Mouse (Mus musculus): ENCODE measurements around the gene Fh1.

GRCm38 (mm10) chr1:175673563-175674325, 48.3 kb upstream of the Fh1 start:
- TF ChIP-seq POLR2A (IDR thresholded peaks at IDR 0.05; ENCODE audit: extremely low read depth, insufficient read depth, low read length) = no peak
- no peak for TF ChIP-seq CTCF (IDR thresholded peaks at IDR 0.05; ENCODE audit: extremely low read depth, insufficient read depth, low read length)
